Mouse (Mus musculus) brain, embryonic 18.5 days (tissue): ENCODE measurements around the gene Cybrd1.

Source experiments
- DNase-seq: peaks from one replicate; pipeline ENCODE4 v3.0.0-alpha.2; 2012; ENCODE audit warnings: low read depth, low spot score

The Cybrd1 gene

DNA sequence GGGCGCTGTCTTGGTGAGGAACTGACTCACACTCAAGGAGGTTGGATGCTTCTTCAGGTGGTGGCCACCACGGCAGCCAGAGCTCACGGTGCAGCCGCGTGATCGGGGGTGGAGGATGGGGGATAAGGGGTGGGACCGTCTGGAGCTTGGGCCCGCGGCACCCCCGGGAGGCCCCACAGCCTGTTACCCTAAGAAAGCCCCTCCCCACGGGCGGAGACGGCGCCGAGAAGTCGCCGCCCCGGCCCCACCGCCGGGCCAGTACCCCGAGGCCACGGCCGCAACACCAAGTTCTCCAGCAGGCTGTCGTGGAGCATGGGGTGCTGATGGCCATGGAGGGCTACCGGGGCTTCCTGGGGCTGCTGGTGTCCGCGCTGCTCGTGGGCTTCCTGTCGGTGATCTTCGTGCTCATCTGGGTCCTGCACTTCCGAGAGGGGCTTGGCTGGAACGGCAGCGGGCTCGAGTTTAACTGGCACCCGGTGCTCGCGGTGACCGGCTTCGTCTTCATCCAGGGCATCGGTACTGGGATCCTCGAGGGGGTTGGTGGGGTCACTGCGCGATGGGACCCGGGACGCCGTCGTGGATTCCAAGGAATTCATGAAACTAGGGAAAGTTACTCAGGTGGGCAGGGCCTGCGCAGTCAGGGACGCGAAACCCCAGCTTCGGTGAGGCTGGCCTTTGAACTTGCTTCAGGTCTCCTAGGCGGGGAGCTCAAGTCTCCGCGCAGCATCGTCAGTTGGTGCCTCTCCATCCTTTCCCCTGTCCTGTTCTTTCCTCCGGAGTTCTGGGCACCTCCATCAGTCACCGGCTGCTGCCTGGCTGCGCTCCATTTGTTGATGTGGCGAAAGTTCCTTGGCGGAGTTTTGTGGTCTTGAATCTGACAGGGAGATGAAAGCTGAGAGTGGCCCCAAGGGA, at the start of gene Cybrd1:
Cybrd1 (plus strand) TSS at position 127 of the 912 bp plus-strand sequence.
- no peak for DNase-seq

DNA sequence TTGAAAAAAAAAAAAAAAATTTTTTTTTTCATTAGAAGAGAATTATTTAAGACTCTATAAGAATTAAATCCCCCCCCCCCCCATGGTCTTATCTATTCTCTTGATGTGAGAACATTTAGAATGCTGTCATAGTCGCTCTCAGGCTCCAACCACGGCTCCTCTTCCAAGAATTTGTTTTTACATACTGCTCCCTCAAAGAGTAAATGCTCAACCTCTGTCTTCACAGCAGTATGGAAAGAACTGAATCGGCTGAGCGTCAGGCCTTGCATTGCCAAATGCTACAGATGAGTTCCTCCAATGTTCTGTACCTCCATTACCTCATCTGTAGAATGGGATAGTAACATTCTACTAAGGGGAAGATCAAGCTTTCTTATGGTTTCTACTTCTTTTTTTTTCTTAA, 46.1 kb upstream of the Cybrd1 start:
- no peak for DNase-seq

DNA sequence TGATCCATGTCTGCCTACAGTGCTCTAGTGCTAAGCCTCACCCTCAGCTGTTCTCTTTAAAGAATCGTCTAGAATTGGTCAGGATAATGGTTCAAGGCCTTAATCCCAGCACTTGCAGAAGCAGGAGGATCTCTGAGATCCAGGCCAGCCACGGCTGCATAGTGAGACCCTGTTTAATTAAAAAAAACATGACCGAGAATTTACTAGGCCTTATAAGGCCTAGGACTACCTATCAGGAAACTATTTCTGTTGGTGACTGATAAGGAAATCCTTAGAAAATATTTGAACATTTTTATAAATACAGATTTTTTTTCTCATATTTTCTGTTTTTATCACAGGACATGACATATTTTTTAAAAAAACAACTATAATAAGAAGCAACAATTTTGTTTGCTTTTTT, 44.4 kb upstream of the Cybrd1 start:
- DNase-seq = no peak

DNA sequence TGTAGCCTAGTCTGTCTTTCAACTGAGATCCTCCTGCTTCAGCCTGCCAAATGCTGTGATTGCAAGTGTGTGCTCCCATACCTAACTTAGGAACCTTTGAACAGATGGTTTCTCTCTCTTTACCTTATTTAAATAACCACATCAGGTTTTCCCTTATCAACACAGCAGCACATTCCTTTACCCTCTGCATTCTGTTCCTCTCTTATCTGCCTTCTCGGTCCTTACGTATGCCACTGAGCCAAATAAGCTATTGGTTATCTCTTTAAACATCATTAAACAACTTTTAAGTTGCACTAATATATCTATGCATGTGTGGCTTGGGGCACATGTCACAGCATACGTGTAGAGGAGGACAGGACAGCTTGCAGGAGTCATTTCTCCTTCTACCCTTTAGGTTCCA, 43.9 kb upstream of the Cybrd1 start:
- DNase-seq = no peak

DNA sequence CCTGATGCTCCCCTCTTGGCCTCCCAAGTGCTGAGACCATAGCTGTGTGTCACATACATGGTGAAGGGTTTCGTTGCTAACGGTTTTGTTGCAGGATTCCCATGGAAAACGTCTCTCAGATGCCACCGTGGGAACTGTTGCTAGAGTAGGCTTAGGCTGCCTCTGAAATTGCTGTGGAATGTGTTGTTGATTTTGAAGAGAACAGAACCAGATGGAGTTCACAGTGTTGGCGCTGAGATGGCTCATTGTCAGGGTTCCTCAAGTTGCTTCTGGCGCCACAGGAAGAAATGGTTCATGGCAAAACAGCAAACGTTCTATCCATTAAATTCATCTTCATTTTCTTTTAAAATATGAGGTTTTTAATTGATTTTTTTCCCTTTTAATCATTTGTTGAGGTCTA, 35.3 kb upstream of the Cybrd1 start:
- DNase-seq = no peak

DNA sequence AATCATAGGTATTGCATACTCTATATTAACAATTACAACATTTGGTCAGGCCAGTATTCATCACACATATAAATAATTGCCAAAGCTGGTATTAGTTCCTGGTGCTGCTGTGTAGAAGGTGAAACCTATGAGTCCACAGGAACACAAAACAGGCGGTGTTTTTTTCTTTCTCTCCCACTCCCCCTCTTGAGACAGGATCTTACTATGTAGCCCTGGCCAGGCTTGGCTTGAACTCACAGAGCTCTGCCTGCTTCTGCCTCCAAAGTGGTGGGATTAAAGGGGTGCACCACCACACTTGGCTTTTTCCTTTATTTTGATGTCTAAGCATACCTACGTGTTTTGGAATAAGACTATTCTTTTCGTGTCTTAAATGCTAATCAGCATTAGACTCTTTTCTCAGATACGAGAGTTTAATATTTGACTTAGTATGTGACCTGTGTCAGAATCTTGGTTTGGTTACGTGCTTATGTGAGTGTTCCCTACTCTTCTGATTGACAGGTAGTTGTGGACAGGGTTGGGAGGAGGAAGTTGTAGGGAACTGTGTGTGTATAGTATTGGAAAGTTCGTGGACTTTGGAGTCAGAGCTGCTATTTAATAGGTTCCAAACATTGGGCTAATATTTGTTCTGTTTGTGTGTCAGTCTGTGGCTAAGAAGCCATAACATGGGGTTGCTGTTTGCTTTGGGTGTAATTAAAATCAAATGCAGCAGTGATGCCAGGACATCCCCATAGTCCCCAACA, 34.1 kb upstream of the Cybrd1 start:
- DNase-seq = no peak

DNA sequence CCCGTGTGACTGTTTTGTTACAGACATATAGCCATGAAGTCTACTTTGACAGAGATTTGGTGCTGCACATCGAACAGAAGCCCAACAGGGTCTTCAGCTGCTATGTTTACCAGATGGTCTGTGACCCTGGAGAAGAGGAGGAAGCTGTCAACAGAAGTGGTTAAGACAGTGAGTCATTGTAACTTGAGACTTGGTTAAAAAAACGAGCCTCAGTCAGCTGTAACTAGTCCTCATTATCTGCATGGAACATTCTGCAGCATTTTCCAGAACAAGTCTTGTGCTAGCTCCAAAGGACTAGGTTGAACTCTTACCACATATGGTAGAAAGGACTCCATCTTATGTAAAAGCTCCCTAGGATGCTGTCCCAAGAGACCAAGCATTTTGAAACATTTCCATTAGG, 28.0 kb upstream of the Cybrd1 start:
- no peak for DNase-seq

DNA sequence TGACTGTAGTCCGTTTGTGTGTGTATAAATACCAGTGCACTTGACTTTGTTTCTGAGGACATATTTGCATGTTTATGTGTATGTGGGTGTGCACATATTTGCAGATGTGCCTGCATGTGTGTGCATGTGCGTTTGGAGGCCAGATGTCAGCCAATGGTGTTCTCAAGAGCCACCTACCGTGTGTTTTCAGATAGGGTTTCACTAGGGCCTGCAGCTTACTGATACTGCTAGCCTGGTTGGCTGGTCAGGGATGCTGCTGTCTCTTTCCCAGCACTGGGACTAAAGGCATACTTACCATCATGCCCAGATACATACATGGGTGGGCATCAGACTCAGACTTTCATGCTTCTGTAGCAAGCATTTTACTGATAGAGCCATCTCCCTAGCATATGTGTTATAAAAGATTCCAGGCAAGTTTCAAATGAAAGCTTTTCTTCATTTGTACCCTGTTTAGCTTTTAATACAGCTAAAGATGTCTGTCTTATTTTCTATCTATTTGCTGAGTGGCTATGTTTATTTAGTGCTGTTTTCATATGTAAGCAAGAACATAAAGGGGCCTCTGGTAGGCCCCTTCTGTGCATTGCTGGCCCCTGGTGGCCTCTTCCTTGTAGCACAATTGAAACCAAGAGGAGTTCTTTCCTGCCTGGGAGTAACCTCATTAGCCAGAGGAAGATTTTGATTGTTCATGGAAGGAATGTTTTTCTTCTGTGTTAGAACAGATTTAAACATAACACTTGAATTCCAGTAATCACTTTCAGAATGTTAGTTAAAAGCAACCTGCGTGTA, 26.9 kb upstream of the Cybrd1 start:
- no peak for DNase-seq

DNA sequence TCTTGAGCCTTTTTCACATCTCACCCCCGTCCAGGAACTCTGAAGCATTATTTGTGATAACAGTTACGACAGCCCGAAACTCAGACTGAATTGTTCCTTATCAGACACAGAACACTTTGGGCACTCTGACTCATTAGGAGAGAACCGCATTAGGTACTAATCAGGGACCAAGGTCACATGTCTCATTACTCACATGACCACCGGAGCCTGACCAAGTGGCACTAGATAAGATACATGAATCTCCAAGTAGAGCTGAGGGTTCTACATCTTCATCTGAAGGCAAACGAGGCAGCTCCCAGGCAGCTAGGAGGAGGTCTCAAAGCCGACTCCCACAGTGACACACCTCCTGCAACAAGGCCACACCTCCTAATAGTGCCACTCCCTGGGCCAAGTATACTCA, 21.6 kb upstream of the Cybrd1 start:
- DNase-seq = no peak

DNA sequence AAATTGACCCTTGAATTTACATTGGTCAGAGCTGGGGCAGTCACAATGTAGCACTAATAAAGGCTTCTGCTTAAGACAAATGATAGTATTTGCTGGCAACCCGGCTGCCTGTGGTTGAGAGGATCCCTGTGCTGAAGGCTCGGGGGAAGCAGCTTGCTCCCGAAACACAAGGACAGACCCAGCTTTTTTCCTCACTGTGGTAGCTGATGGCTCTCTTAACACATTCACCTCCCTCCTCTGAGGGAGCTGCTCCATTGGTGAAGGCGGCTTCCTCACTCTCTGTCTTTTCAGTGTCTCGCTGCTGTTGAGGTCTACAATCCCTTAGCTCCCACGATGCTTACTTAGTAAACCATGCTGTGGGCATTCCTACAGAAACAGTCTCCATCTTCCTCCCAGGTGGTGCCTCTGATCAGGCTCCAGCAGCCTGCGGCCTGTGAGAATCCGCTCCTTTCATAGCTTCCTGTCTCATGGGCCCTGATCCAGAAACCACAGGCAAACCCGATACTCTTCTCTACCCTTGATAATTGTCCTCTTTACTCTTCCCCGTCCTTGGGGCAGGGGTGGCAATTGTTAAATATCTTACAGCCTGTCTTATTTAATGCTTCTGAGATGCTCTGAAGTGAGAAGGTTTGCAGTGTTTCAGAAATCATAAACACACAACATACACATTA, 15.0 kb upstream of the Cybrd1 start:
- DNase-seq = no peak

DNA sequence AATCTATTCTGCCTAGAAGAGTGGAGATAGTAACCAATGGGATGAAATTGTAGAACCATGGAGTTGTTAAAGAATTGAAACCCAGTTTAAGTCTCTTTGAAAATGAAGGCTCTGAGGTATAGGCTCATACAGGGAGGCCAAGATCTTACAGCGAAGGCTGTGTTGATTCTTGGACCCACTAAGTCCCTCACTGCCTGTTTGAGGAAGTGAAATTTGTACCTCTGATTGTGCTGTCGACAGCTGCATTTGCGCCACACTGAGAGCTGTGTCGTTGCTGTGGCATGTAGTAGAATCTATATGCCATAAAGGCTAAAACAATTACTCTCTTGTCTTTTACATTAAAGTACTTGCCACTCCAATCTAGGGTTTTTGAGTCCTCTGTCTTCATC, 14.4 kb upstream of the Cybrd1 start:
- no peak for DNase-seq

DNA sequence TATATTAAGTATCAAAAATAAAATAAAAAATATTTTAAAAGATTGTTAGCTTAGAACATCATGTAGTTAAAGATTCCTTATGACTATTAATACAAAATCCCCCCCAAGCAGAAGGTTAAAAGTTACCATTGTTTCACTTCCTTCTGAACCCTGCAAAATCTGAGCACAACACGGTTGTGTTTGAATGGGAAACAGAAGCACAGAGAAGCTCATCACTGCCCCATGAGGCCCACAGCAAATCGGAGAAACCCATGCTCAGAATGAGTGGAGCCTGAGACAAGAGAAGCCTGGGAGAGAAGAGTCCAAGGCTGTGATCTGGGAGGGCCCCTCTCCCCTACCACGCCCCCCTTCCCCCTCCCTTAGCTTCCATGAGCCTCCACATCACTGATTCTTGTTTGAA, 13.0 kb upstream of the Cybrd1 start:
- no peak for DNase-seq

DNA sequence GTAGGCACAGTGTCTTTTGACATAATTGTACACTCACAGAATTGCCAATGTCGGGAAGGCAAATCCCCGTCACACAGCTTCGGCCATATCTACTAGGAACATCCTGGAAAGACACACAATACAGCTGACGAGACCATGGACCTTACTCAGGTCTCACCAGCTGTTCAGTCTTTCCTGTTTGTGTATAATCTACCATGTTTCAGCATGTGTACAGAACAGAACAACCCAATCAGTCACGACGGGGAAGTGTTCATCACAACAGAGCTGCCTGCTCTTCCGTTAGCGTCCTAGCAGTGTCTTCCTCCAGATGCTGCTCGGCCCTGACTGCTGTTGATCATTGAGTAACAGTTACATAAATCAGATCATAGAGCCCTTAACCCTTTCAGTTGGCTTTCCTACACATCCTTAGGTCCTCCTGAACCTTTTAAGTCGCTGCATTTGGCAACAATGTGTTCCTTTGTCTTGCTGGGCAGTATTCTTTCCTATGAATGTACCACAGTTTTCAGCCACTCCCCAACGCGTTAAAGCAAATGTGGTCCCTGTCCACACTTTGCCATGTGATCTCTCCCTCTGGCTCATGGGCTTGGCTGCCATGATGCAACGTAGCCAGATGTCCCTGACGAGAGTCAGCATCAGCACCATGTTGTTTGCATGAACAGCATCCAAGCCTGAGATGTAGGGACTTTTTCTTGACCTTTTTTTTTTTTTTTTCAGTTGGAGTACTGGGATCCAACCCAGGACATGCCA, 12.1 kb upstream of the Cybrd1 start:
- DNase-seq = no peak

DNA sequence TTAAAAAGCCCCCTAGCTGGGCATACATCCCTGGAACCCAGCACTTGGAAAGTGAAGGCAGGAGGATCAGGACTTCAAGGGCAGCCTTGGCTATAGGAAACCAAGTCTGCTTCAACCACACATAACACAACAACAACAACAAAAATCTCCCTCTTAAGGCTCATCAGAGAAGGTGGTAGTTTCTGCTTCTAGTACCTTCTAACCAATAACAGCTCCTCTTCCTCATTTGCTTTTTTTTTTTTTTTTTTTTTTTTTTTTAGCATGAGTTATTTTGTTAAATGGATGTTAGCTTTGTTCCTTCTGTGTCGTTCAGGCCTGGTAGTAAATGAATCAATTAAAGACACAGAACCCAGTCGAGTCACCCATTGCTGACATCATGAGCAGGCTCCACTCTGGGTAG, 10.5 kb upstream of the Cybrd1 start:
- no peak for DNase-seq

DNA sequence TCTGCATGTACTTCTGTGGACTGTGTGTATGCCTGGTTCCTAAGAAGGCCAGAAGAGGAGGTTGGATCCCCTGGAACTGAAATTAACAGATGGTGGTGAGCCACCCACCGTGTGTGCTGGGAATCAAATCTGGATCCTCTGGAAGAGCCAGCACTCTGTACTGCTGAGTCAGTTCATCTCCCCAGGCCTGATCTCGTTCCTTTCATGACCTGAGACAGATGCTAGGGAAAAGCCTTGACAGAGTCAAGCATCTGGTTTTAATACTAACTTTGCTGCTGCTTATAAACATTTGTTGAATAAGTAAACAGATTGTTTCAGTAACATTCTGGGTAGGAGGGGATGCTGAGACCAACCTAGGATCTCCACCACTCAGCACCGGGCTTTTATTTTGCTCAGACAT, 9.2 kb upstream of the Cybrd1 start:
- DNase-seq = no peak

DNA sequence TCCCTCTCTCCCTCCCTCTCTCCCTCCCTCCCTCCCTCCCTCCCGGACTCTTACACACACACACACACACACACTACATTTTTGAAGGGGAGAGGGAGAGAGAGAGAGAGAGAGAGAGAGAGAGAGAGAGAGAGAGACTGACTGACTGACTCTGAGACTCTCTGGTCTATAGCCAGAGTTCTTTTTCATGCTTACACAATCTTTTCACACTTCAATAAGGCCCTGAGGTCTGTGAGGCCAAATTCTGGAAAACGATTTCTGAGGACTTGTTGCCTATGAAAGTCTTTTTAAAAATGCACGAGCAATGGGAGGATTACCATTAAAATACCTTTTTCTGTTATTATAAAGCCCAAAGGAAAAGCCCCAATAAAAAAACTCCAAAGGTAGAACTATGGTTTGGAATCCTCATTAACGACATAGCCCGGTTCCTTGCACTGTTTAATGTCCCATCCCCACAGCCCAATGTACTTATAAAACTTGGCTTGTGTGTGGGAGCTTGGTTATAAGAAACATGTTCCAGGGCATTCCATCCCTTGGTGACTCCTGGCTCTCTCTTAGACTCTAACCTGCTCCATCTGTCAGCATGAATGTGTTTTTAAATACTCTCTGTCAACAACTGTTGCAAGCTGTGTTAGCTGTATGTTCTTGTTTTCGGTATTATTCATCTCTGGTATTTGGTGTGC, 4.1 kb upstream of the Cybrd1 start:
- no peak for DNase-seq

DNA sequence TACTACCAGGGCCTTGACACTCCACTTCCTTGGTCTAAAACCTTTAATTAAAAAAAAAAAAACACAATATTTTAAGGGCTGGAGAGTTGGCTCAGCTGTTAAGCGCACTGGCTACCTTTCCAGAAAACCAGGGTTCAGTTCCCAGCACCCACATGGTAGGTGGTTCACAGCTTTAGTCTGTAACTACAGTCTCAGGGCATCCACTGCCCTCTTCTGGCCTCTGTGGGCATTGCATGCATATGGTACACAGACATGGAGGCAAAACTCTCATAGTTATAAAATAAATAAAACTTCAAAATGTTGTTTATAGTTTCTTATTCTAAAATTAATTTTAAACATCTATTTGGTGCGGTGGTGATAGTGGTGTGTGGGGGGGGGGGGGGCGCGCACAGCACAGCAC, 1.6 kb upstream of the Cybrd1 start:
- DNase-seq = no peak

DNA sequence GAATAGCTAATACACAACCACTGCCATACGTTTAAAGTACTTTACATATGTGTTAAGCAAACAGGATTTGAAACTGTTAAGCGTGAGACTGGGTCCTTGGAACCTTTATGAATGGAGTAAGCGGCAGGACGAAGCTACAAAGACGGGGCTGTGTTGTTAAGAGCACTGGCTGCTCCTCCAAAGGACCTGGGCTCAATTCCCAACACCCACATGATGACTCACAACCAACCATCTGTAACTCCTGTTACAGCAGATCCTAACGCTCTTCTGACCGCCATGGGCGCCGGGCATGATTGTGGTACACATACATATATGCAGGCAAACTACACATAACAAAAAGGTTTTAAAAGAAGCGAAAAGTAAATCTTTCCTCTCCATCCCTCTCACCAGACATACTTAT, 3.1 kb downstream of the Cybrd1 start:
- DNase-seq = no peak

DNA sequence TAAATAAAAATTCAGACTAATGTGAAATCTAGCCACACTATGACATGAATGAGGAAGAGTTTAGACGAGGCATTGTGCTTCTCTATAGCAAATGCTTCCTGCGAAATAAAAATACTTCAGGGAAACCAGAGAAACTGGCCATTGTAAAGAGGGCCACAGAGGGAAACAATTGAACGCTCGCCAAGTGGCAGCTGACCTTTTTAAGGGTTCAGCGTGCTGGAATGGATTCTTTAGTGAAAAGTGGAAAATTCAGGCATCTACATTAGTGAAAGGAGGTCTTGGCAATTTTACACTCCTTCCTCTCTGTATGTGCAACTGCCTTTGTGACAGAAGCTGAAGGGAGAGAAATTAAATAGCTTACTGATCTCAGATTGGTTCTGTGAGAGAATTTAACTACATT, 3.7 kb downstream of the Cybrd1 start:
- DNase-seq = no peak

DNA sequence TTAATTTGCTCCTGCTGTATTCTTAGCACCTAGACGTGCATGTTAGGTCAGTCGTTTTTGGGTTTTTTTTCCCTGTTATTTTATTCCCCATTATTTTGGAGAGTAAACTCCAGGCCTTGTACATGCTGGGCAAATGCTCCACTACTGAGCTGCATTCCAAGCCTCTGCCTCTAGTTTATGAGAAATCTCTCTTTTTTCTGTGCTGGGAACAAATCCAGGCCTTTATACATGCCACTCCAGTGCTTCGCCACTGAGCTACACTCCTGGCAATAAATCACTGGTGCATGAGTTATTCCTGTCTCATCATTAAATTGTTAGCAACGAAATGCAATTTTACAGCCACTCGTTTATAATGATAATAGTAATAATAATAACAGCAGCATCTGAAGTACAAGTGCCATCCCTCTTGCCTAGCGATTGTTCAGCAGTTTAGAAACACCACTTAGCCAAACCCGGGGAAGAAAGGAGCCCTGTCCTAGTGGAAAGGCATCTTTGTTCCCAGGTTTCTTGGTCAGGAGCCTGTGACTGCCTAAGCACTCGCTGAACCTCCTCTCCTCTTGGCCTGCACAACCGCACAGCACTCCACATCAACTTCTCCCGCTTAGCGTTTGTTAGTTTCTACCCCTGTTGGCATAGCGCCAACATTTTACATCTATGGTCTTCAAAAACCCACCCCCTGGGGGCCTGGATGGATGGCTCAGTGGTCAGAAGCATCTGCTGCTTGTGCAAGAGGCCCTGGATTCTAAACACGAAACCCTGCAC, 4.7 kb downstream of the Cybrd1 start:
- DNase-seq = no peak
